Mouse (Mus musculus) layer of hippocampus, postnatal 14 days (tissue): ENCODE measurements at regions not wholly inside any gene's neighbourhood (a gene's known extent, or its start where the extent isn't known, plus 50 kb on each side); places are given as distances from the start of the nearest gene placed in this dataset.

Experiments used
- DNase-seq, 2 experiments: peaks; one replicate each; pipeline ENCODE4 v3.0.0; 2021 to 2022; ENCODE audit warnings: low spot score in 2 of 2, mixed read lengths in 1 of 2

DNA sequence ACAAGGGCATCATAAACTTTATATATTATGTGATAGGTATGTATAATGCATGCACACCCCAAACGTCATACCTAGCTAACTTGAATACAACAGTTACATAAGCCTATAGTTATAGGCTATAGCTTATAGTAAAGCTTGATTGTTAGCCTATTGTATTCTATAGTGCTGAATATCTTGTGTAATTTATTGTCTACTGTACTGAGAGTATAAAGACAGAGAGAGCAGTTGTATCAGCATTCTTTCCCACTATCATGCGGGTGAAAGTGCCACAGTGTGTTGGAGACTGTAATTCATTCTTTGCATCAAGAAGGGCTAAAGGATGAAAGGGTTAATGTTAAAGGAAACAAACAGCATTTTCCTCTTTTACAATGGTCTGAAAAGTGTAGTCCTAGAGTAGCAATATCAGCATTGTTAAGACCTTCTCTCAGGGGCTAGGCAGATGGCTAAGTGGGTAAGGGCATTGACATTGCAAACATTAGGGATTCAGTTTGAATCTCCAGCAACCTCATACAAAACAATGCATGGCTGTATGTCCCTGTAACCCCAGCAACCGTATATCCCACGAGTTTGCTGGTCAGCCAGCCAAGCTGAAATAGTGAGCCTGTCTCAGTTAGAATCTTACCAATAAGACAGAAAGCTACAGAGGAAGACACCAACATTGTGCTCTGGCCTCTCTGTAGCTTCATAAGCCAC lies 340.8 kb upstream of the Jag1 start:
- DNase-seq = no peak

DNA sequence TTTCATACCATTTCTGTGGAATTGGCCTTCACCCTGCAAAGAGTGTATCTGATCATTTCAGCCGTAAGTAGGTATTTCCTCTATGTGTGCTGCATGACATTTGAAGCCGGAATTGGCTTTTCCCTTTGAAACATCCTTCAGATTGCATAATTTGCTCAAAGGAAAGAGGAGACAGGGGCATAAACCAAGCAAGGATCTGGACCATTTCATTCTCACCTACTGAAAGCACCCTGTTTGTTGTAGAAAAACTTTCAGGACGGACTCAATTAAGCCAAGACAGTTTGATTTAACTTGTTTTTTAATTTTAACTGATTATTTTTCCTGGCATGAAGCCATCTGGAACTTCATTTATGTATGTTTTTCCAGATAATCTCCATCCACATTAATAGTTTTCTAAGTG lies 340.0 kb upstream of the Jag1 start:
- no peak for DNase-seq

DNA sequence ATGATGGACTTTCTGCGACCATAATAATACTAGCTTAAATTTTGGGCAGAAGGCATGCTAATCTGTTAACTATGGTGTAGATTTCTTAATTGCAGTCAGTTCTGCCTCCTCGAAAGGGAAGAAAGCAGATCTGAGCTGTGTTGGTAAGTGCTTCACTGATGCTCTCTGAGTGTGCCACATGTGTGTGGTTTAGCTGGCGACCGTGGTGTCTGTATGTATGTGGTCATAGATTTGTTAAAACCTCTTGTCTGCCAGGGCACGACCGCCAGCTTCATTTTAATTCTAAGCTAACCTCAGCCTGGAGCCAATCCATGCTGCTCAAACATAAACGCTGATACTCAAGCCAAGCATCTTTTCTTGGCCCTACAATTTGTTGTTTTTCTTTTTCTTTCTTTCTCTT lies 330.5 kb upstream of the Jag1 start:
- DNase-seq = no peak

DNA sequence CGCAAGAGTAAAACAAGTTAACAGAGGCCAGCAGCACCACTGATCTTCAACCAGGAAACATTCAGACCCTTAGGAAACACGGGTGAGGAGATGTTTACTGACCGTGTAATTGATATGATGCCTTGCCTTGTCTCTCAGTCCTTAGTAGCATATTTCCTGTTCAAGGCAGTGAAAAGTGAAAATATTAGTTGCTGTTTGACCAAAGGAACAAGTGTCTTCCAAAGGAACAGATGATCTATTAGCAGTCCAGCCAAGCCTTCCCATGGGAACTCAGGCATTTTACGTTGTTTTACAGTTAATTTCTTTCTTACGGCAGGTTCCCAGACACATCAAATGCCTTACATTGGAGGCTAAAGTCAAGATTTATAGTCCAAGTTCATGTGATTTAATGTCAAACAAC lies 321.3 kb upstream of the Jag1 start:
- DNase-seq = no peak

DNA sequence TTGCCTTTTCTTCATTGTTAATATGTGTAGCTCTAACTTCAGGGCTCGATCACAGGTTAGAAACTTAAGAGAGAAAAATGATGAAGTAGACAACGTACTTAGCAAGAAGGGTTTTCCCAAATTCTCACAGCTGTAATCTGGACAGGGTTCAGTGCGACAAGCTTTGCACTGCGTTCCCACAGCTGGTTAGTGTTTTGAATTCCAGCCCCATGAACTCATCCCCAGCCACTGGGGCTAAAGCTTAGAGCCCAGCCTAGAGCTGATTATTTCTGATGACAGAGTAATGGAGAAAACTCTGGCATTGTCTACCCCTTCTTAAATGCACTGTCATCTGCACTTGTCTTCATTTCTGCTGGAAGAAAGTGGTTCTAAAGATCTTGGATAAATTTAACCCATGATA lies 319.7 kb upstream of the Jag1 start:
- no peak for DNase-seq

DNA sequence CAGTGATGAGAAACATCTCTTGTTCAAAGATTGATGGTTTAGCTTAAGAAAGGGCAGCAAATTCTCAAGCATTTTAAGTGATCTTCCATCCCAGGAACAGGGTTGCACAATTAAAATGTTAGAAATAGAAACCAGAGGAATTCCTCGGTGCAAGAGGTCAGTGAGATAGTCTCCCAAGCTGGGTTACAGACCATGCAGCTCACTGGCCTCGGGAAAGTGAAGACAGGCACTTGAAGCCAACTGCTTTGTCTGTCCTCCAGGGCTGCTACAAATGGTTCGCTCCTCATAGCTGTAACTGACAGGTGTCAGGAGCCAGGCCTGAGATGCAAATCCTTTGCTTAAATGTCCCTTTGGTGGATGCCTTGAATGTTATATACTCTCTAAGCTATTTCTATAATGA lies 306.2 kb upstream of the Jag1 start:
- DNase-seq = no peak

DNA sequence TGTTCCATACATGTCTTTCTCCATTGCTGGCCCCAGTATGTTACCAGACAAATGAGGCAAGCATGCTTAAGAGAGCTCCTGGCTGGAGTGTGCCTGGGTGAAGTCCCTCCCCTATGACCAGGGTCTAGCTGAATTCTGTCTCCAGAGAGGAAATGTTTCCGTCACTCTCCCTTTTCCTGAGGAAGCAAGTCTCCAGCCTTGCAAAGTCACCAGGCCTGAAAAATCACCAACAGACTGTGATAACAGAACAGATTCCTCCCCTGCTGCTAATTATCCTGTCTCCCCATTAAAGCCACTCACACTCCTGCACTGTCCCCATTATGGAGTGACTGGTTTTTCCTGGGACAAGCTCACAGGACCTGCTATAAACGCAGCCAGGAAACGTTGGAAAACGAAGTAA lies 303.2 kb upstream of the Jag1 start:
- DNase-seq = no peak

DNA sequence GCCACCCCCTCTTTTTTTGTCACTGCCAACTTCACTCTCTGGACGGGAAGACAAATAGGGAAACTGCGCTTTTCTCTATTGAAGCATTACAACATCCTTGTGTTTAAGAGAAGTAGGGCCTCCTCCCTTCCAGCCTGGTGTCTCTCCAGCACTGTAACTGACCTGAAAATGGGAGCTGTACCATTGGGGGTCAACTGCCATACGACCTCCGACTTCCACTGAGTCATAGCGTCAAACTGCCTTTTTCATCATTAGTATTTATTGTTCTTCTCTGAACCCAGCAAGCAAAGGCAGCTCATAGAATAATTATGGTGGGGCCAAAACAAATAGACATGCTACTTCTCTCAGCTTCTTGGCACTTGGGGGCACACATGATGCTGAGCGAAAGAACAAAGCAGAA lies 301.2 kb upstream of the Jag1 start:
- DNase-seq = no peak

DNA sequence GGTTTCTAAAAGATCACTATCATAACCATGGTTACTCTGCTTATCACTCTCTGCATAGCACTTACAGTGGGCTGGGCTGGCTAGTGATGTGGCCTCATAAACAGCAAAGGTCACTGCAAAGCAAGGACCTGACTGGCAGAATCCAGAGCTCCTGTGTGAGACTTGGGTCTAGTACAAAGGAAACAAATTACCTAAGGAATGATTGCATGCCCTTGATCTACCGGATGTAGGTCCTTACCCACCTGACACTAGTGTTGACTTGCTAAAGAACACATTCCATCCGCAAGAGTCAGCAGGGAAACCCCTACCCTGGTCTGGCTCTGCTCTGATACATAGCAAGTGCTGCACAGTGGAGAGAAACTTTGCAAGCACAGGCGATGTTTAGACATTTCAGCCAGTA lies 297.0 kb upstream of the Jag1 start:
- DNase-seq = no peak

DNA sequence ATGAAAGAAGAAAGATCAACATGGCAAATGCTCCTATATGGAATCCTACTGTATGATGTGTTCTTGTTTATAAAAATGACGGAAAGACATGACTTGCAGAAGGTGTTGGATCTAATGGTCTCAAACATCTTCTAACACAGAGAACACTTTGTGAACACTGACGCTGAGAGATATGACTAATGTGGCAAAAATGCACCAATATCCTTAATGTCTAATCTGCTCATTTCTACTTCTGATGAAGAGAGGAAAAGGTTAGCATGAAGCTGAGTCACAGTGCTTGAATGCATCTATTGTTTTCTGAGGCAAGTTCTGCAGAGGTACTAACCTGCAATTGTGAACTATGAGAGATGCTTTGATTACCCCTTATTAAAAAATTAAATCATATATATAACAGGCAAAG lies 293.2 kb upstream of the Jag1 start:
- DNase-seq = no peak

DNA sequence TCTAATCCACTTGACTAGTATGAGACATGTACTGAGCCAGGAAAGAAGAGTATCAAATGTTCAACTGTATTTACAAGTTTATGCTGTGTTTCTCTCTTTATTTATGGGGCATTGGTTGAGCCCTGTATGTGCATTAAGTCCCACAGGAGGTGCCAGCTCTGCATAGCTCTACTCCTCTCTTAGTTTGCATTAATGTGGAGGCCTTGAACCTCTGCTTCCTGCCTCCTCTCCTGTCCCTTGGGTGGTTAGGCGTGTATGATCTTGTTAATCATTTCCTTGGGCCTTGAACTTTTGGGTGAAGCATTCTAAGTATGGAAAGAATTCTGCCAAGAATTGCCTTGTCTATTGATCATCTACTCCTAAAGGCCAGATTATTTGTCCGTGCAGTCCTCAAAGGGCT lies 291.9 kb upstream of the Jag1 start:
- no peak for DNase-seq

DNA sequence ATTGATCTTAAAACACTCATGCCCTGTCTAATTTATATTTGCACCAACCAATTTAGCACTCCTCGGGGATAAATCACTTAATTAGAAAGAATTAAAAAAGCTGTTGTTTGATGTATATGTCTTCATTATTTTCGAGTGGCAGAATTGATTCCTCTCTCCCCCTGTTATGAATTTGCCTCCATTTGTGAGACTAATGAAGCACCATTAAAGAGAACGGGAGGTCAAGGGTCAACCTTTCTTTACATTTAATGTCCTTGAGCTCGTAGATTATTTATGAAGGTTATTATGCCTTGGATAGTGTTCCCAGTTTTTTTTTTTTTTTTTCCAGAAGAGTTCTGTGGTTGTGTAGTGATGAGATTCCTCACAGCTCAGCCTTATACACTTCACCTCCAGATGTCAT lies 277.0 kb upstream of the Jag1 start:
- no peak for DNase-seq

DNA sequence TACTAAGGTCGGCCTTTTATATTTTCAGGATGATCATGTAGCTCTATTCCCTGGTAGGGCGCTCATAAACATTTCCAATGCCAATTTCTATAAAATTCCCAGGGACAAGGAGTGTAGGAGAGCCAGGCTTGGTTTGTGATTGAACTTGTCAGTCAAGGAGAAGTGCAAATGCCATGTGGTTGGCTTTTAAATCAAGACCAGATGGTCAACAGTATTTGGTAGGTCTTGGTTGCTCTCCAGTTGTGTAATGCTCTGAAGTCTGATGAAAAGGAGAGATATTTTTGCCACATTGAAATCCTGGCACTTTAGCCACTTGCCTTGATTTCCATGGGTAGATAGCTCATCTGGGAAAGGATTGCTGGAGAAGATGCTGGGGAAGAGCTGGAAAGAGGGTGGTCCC lies 263.4 kb upstream of the Jag1 start:
- no peak for DNase-seq

DNA sequence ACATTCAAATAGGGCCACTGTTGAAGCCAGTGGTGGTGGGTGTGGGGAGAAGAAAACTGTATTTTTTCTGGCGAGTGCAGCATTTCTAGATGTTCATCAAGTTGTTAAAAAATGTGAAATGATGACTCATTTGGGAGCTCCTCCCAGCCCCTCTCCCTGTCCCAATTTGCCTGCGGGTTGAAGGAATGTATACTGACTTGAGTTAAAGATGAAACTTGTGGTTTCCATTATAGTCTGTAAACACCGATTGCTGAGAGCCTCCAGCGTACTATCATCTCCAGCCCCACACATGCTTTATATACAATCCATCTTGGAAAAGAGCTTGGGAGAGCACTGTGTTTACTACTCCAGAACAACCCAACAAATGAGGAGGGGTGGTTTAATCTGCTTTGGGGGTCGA lies 258.9 kb upstream of the Jag1 start:
- no peak for DNase-seq

DNA sequence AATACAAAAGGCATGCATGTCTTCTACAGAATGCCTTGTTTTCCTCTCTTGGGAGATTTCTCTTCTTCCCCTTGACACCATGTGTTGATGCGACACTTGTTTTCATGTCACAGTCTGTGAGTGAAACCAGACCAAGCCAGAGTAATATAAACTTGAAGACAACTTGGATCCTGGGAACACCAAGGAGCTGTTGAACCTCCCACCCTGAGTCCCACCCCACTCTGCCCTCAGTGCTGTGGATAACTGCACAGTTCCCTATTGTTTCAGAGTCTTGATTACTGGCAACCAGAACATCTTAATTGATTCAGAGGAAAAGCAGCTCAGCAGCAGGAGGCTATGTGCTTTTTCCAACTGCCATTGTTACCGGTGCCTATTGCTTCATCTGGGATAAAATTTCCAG lies 254.6 kb upstream of the Jag1 start:
- DNase-seq = no peak

DNA sequence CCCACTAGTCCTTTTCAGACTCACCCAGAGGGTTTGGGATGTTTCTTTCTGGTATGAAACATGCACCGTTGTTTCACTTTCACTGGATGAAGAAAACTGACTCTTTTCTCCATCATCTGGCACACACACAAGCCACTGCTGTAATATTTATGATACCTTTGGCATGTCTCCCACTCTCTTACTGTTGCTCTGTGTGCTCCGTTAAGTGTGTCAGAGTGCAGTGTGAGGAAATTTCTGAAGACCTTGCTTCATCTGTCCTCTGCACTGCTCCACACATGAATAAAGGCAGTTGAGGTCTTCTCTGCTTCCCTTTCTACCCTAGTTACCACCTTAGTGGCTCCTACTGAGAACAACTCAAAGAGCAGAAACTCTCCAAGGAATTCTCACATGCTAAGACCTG lies 246.6 kb upstream of the Jag1 start:
- DNase-seq = no peak

DNA sequence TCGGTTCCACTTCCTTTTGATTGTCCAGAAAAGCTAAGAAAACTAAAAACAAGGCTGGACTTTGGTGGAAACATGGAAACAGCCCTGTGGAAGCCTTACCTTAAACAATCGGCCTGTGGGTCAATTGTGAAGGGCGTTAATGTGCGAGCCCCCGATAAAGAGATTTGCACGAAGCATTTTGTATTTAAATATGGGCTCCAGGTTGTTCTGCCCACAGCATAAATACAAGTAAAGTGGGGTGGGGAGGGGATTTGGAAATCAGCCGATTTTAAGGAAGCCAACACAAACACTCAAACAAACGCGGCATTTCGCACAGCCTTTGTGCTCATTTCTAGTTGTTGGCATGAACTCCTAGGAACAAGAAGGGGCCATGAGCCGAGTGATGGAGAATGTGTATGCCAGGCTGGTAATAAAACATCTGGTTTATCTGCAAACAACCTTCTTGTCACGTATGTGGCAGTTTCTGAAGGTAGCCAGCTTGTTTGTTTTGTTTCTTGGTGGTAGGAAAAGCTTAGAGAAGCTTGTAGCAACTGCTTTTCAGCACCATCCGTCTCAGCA lies 240.8 kb upstream of the Jag1 start:
- DNase-seq = peak in 1 of 2 experiments; percentile 12

DNA sequence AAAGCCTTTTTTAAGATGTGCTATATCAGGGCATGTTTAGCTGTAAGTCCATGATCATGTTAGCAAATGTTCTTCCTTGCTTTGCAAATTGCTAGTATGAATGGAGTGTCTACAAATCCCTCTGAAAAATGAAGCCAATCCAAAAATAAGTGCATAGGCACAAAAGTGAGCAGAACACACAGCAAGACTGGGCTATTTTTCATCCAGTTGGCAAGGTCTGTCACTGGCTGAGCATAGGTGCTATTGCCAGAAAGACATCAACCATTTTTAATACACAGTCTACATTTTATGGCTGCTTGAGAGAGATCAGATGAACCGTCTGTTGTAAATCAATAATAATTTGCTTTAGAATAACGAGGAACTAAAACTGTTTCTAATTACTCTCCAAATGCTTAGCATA lies 227.3 kb upstream of the Jag1 start:
- DNase-seq = no peak

DNA sequence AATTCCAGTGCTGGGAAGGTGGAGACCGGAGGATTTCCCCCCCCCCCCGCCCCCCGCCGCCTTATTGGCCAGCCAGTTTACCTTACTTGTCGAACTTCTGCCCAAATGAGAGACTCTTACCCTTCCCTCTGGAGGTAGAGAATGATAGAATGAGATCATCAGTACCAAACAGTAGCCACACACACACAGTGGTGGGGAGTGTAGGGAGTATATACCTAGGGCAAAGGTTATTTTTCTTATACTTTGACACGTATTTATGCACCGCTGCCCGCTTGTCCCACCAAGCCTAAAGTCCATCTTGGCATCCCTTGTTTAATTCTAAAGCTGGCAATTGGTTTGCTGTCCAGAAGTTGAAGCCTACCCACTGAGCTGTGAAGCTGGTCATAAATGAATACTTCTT lies 213.6 kb upstream of the Jag1 start:
- DNase-seq = no peak

DNA sequence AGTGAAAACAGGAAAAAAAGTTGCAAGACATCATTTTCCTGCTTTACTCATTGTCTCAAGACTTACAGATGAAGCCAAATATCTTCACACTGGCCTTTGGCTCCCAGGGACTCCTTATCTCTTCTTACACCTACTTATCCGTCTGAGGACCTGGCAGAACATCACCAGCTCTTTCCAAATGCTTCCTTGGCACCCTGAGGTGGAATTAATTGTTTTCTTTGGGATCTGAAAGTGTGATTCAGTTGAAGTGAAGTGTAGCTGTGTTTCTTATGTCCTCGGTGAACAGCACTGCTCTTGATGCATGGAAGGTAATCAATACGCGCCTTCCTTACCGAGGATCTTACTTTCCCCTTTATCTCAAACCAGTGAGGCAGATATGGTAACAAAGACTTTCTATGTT lies 207.0 kb upstream of the Jag1 start:
- no peak for DNase-seq

DNA sequence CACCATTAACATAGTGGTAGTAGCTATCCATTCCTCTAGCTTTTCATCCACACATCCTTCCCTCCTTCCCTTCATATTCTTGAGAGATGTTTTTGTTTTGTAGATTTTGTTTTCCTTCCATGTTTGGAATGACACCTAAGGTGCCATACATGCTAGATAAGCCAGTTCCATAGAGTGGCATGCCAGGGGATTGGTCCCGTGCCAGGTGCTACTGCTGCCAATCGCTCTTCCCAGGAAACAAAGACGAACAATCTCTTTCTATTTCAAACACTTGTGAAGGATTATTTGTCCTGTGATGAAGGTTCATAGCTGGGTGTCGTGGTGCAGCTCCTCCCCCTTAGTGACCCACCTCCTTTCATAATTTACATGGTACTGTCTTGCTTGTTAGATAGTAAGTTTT lies 194.1 kb upstream of the Jag1 start:
- no peak for DNase-seq

DNA sequence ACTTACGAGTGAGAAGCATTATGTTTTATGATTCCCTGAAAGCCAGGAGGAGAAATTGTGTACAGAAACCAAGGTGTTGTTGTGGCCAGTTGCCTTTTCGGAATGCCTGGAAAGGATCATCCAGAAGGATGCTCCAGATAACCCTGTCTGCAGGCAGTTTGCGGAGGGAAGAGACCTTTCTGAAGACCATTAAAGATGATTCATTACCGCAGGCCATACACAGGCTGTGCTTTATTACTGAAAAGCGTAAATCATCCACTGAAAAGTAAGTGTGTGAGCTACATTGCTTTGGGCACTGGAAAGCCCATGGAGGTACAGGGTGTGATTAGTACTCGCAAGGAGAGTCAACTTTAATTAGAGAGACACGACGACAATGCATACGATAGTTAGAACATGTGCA lies 191.7 kb upstream of the Jag1 start:
- no peak for DNase-seq

DNA sequence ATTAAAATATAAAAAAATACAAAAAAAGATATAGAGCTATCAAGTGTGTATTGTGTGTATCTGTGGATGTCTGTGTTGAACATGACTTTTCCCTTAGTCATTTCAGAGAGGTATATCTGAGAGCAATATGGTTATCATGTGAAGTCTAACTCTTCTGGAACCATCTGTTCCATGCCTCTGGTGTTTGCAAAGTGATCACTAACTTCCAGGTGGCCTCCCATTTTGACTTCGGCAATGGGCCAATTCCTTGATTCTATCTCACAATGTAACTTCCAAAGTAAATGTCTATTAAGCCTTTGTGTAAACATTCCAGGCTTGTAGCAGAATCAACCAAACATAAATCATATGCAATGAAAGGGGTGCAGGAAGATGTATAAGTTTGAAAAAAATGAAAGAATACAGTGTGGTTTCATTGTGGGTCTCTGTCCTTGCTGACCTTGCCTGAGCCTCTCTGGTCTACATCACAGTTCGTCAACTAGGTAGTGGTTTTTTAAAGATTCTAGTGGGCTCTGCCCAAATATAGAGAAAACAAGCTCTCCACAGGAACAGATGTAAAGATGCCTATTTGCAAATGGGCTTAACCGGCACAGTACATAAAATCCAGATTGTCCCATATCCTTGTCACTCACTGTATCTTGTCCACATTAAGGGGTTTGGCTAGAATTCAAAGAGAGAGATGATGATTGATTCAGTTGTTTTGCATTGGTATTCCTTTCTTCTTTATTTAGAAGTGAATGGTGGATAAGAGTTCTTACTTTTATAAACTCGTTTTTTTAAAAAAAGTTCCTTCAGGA lies 185.2 kb upstream of the Jag1 start:
- no peak for DNase-seq
